Comparison of ENCODE assay signal across 8 mouse cellular contexts in genomic region chr15:28154822-28155501, GRCm38 (mm10). TPM values are rescaled to one million over a fixed set of nuclear protein-coding genes. Genes with fewer than 3 reads are reported as not detected.
A peak's percentile ranks its signal among the peaks of the same experiment; 100 is the strongest.
DNase-seq lines count a peak whose midpoint lies in the region; ATAC-seq and TF ChIP-seq lines count a peak whose summit lies in the region.

No protein-coding gene starts in this region.

- H3K4me3 ChIP-seq in intestine, postnatal 0 days (ENCODE audit: low read depth, low read length): peak overlapping the region; percentile 21
- peak overlapping the region; percentile 29 for H3K4me3 ChIP-seq in limb, embryonic 11.5 days (ENCODE audit: low read depth, low read length)

- H3K4me1 ChIP-seq in intestine, postnatal 0 days (replicated peaks; ENCODE audit: control insufficient read depth, insufficient read depth, low read length): no peaks in the 10 kb centered on the region
- H3K4me1 ChIP-seq in limb, embryonic 11.5 days (ENCODE audit: control insufficient read depth, insufficient read depth, low read length): 0 out of 2 replicates have a peak, but pooled peaks cover 2% of the 10 kb centered on the region

- no peaks in the 10 kb centered on the region for H3K9me3 ChIP-seq in intestine, postnatal 0 days (ENCODE audit: control insufficient read depth)
- H3K9me3 ChIP-seq in limb, embryonic 11.5 days (ENCODE audit: control insufficient read depth, low read length): no peaks in the 10 kb centered on the region

- TF ChIP-seq CTCF in intestine, postnatal 0 days (IDR thresholded peaks at IDR 0.05; ENCODE audit: low read depth): peak; percentile 61

- peak overlapping the region; percentile 50 for H3K4me2 ChIP-seq in intestine, postnatal 0 days (replicated peaks; ENCODE audit: low read depth)
- peak overlapping the region; percentile 70 for H3K4me2 ChIP-seq in limb, embryonic 11.5 days (ENCODE audit: low read depth, severe bottlenecking)

- peak; percentile 14 for DNase-seq in adrenal gland, postnatal 10 days
- peak; percentile 23 for DNase-seq in cerebellum, adult 8-10 months
- DNase-seq in limb, embryonic 11.5 days (ENCODE audit: low spot score): peak; percentile 74
- DNase-seq in neural tube, embryonic 10.5 days (ENCODE audit: extremely low spot score, low spot score): peak; percentile 65
- no peak for DNase-seq in adipocyte (ENCODE audit: low spot score)
- DNase-seq in c-Kit-positive CD71-positive TER-119-positive erythroid progenitor cells, embryonic 14.5 days (ENCODE audit: low spot score): no peak

- ATAC-seq in frontal cortex, adult (ENCODE audit: low TSS enrichment): peak; percentile 90
- ATAC-seq in intestine, postnatal 0 days: no peak
- peak; percentile 72 for ATAC-seq in limb, embryonic 11.5 days (ENCODE audit: insufficient number of reproducible peaks, low FRiP score, low TSS enrichment, low read depth)

- no peak overlapping the region for H3K9ac ChIP-seq in intestine, postnatal 0 days (ENCODE audit: low read depth, low read length)
- 0 out of 2 replicates have a peak overlapping the region, but pooled peaks have one; percentile 35 for H3K9ac ChIP-seq in limb, embryonic 11.5 days (ENCODE audit: low read length)

- no peaks in the 10 kb centered on the region for H3K36me3 ChIP-seq in intestine, postnatal 0 days (ENCODE audit: control insufficient read depth, insufficient read depth)
- H3K36me3 ChIP-seq in limb, embryonic 11.5 days (ENCODE audit: control insufficient read depth, insufficient read depth, low read length): no peaks in the 10 kb centered on the region

- 0 out of 2 replicates have a peak overlapping the region, but pooled peaks have one; percentile 4 for H3K27ac ChIP-seq in intestine, postnatal 0 days (ENCODE audit: low read depth, low read length)
- no peak overlapping the region for H3K27ac ChIP-seq in limb, embryonic 11.5 days (replicated peaks; ENCODE audit: low read depth, low read length)

- H3K27me3 ChIP-seq in intestine, postnatal 0 days (replicated peaks; ENCODE audit: control insufficient read depth, insufficient read depth, low read length): peaks cover 8% of the 10 kb centered on the region; the same call in 1 of the 2 replicates
- no peaks in the 10 kb centered on the region for H3K27me3 ChIP-seq in limb, embryonic 11.5 days (ENCODE audit: control insufficient read depth, insufficient read depth, low read length)

- WGBS in intestine, postnatal 0 days: 10% methylated on average over 27 of the region's 27 CpGs
- WGBS in limb, embryonic 11.5 days: 7% methylated on average over 26 of the region's 27 CpGs

RNA-seq across cellular contexts. Expression of gene Dnah5, which starts 48.6 kb away (rescaled TPM):
- under 1 TPM; 0.06 to 0.09 TPM for total RNA-seq in adrenal gland, postnatal 10 days (2021)
- polyA plus RNA-seq in intestine, postnatal 0 days (2015; fragmentation: Nextera tagmentation; extraction: Ambion mirVana): 0.01 and 0.04 TPM in 2 replicates
- polyA plus RNA-seq in limb, embryonic 11.5 days (2014; fragmentation: Nextera tagmentation; extraction: Ambion mirVana): not detected in 2 replicates

Comparison
In these comparisons a context has a peak if more than half of its experiments do, and no peak if none do; other contexts are left out.
1. DNase-seq: peak in adrenal gland, postnatal 10 days (single experiment), cerebellum, adult 8-10 months (single experiment), limb, embryonic 11.5 days (single experiment) and neural tube, embryonic 10.5 days (single experiment); none in adipocyte (single experiment) and c-Kit-positive CD71-positive TER-119-positive erythroid progenitor cells, embryonic 14.5 days (single experiment).